Mouse (Mus musculus) ES-Bruce4 (cell line): ENCODE data around the gene Tmem132c. TPM values are rescaled to one million over a fixed set of nuclear protein-coding genes. Genes with fewer than 3 reads are reported as not detected.
A peak's percentile ranks its signal among the peaks of the same experiment; 100 is the strongest.

ENCODE experiments used
- H3K27ac ChIP-seq: 2 replicates; pipeline ENCODE4 v1.5.1; 2012; ENCODE audit warnings: low read length, inconsistent platforms; ENCODE audit not compliant: insufficient read depth
- H3K27me3 ChIP-seq: 2 replicates; pipeline ENCODE4 v1.6.1; 2012; ENCODE audit warnings: mild to moderate bottlenecking, low read length, inconsistent platforms; ENCODE audit not compliant: control insufficient read depth, poor library complexity, insufficient read depth, severe bottlenecking
- H3K36me3 ChIP-seq: 2 replicates; pipeline ENCODE4 v1.6.1; 2012; ENCODE audit warnings: inconsistent platforms, mild to moderate bottlenecking, low read length, moderate library complexity; ENCODE audit not compliant: control insufficient read depth, poor library complexity, insufficient read depth, severe bottlenecking
- H3K4me1 ChIP-seq: one replicate; pipeline ENCODE4 v1.8.1; 2011; ENCODE audit warnings: low read length; ENCODE audit not compliant: control insufficient read depth, insufficient read depth
- H3K4me3 ChIP-seq: 2 replicates; pipeline ENCODE4 v1.5.1; 2011; ENCODE audit warnings: low read depth, mild to moderate bottlenecking, low read length
- H3K9ac ChIP-seq: 2 replicates; pipeline ENCODE4 v1.6.1; 2012; ENCODE audit warnings: low read depth, mild to moderate bottlenecking, inconsistent platforms; ENCODE audit not compliant: poor library complexity, severe bottlenecking
- H3K9me3 ChIP-seq: replicated peaks from 2 replicates; pipeline ENCODE4 v1.6.1; 2012; ENCODE audit warnings: mild to moderate bottlenecking, low read length, inconsistent platforms; ENCODE audit not compliant: control insufficient read depth, poor library complexity, insufficient read depth, severe bottlenecking
- CTCF ChIP-seq: IDR thresholded peaks from one replicate; pipeline ENCODE4 v1.8.1; 2011; ENCODE audit warnings: low read depth, low read length
- EP300 ChIP-seq: IDR thresholded peaks from 2 replicates; pipeline ENCODE4 v1.6.1; 2011; ENCODE audit warnings: low read depth, low read length; ENCODE audit not compliant: insufficient read depth
- POLR2A ChIP-seq: IDR thresholded peaks from one replicate; pipeline ENCODE4 v1.8.1; 2011; ENCODE audit warnings: low read length; ENCODE audit not compliant: insufficient read depth
- polyA plus RNA-seq: library from polyadenylated mRNA; stranded (reverse); fragments of >200 nt; gene quantifications from 2 replicates; pipeline ENCODE4 v1.2.4, GENCODE M21; 2011; ENCODE audit warnings: low read depth; ENCODE audit not compliant: missing spikeins, insufficient read depth, insufficient read length

Gene Tmem132c
- polyA plus RNA-seq, 1 experiment: 3.1 TPM

DNA sequence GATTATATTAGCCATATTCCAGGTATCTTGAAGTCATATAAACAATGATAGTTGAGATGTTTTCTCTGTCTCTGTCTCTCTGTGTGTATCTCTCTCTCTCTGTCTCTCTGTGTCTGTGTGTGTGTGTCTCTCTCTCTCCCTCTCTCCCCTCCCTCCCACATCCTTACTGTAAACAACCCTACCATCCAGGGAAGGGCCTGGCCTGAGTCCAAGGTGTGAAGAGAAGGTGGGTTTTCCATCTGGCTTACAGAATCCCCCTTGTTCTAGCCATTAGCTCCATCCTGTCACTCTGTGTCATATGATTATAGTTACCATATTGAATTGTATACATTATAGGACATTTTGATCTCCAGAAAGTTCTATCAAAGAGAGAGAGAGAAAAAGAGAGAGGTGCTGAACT is 182.3 kb downstream of the Tmem132c start:
- H3K4me3 ChIP-seq: no peak overlapping the region
- no peak for TF ChIP-seq EP300
- TF ChIP-seq CTCF: no peak
- no peak for TF ChIP-seq POLR2A
- H3K4me1 ChIP-seq: no peaks in the 10 kb centered on the region
- H3K27ac ChIP-seq: no peak overlapping the region
- no peaks in the 10 kb centered on the region for H3K9me3 ChIP-seq
- H3K36me3 ChIP-seq: no peaks in the 10 kb centered on the region
- no peak overlapping the region for H3K9ac ChIP-seq
- no peaks in the 10 kb centered on the region for H3K27me3 ChIP-seq

- TF ChIP-seq POLR2A: no peak
- no peak for TF ChIP-seq EP300
- no peak for TF ChIP-seq CTCF
- Histone ChIP-seq H3K9me3 (no peaks in the 10 kb centered on the region), H3K4me1 (no peaks in the 10 kb centered on the region)
Measured at GRCm38 (mm10) chr5:127429124-127429523, 187.5 kb downstream of the Tmem132c start.

GRCm38 (mm10) chr5:127431561-127431960 is 190.0 kb downstream of the Tmem132c start:
- no peak overlapping the region for H3K4me3 ChIP-seq
- TF ChIP-seq CTCF (no peak), EP300 (no peak), POLR2A (no peak)
- H3K9me3 ChIP-seq: no peaks in the 10 kb centered on the region
- H3K27ac ChIP-seq: no peak overlapping the region
- no peaks in the 10 kb centered on the region for H3K27me3 ChIP-seq
- no peaks in the 10 kb centered on the region for H3K4me1 ChIP-seq
- no peaks in the 10 kb centered on the region for H3K36me3 ChIP-seq
- no peak overlapping the region for H3K9ac ChIP-seq

More at GRCm38 (mm10) chr5:127429124-127429523, 187.5 kb downstream of the Tmem132c start:
- no peaks in the 10 kb centered on the region for H3K27me3 ChIP-seq
- no peak overlapping the region for H3K9ac ChIP-seq
- H3K27ac ChIP-seq: no peak overlapping the region
- H3K36me3 ChIP-seq: no peaks in the 10 kb centered on the region
- no peak overlapping the region for H3K4me3 ChIP-seq

GRCm38 (mm10) chr5:127436836-127437235 is 195.2 kb downstream of the Tmem132c start:
- H3K9ac ChIP-seq: no peak overlapping the region
- H3K4me3 ChIP-seq: no peak overlapping the region
- H3K4me1 ChIP-seq: no peaks in the 10 kb centered on the region
- no peaks in the 10 kb centered on the region for H3K9me3 ChIP-seq
- H3K27me3 ChIP-seq: no peaks in the 10 kb centered on the region
- H3K36me3 ChIP-seq: no peaks in the 10 kb centered on the region
- H3K27ac ChIP-seq: no peak overlapping the region
- TF ChIP-seq POLR2A (no peak), CTCF (no peak), EP300 (no peak)

- Histone ChIP-seq H3K27ac (no peak overlapping the region), H3K4me3 (no peak overlapping the region), H3K9ac (no peak overlapping the region), H3K4me1 (no peaks in the 10 kb centered on the region), H3K27me3 (no peaks in the 10 kb centered on the region), H3K36me3 (no peaks in the 10 kb centered on the region), H3K9me3 (no peaks in the 10 kb centered on the region)
- TF ChIP-seq EP300 (no peak), CTCF (peak; percentile 42), POLR2A (no peak)
Measured at GRCm38 (mm10) chr5:127438639-127439038, 197.0 kb downstream of the Tmem132c start.

DNA sequence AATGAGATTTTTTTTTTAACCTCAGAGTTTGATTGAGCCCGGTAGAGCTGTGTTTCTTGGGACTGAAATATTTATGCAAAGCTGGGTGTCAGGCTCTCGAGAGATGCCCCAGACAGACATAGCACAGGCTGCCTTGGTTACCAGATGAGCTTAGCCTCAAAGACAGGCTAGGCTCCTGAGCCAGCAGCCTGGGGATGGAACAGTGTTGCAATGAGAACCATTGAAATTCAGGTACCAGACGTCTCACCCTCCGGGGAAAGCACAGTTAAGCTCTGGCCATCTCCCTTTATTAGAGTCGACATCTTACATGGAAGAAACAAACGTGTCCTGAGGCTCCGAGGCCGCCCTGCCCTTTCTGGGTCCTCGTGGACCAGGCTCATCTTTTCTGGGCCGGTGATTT is 200.4 kb downstream of the Tmem132c start:
- Histone ChIP-seq H3K4me3 (no peak overlapping the region), H3K9ac (no peak overlapping the region), H3K4me1 (no peaks in the 10 kb centered on the region), H3K36me3 (no peaks in the 10 kb centered on the region), H3K27ac (no peak overlapping the region), H3K9me3 (no peaks in the 10 kb centered on the region), H3K27me3 (no peaks in the 10 kb centered on the region)
- TF ChIP-seq EP300: no peak
- TF ChIP-seq POLR2A: no peak
- no peak for TF ChIP-seq CTCF
